Mouse (Mus musculus) hindbrain, embryonic 11.5 days (tissue): Measurements from ENCODE around the gene Zfp541. TPM values are rescaled to one million over a fixed set of nuclear protein-coding genes. Genes with fewer than 3 reads are reported as not detected.

ENCODE experiments used
- ATAC-seq: fragments of 200-750 bp; cut with Nextera tagmentation; 2 replicates; pipeline ENCODE4 v1.8.0; 2017; ENCODE audit warnings: mild to moderate bottlenecking, moderate TSS enrichment, moderate library complexity; ENCODE audit not compliant: low FRiP score
- DNase-seq: peaks from one replicate; pipeline ENCODE4 v3.0.0-alpha.2; 2015; ENCODE audit warnings: low spot score
- H3K27ac ChIP-seq: fragments of 300-500 bp; sonication (generic); 2 replicates; pipeline ENCODE4 v1.5.1; 2014; ENCODE audit warnings: mild to moderate bottlenecking, low read depth, low read length
- H3K27me3 ChIP-seq: fragments of 300-500 bp; sonication (generic); 2 replicates; pipeline ENCODE4 v1.6.1; 2014; ENCODE audit warnings: mild to moderate bottlenecking, low read length, moderate library complexity, mixed read lengths; ENCODE audit not compliant: control insufficient read depth, insufficient read depth
- H3K36me3 ChIP-seq: fragments of 300-500 bp; sonication (generic); 2 replicates; pipeline ENCODE4 v1.6.1; 2014; ENCODE audit warnings: mild to moderate bottlenecking, low read length, moderate library complexity, mixed read lengths; ENCODE audit not compliant: control insufficient read depth, insufficient read depth
- H3K4me1 ChIP-seq: fragments of 300-500 bp; sonication (generic); replicated peaks from 2 replicates; pipeline ENCODE4 v1.6.1; 2014; ENCODE audit warnings: low read length, mixed read lengths; ENCODE audit not compliant: control insufficient read depth, insufficient read depth
- H3K4me2 ChIP-seq: fragments of 300-500 bp; sonication (generic); replicated peaks from 2 replicates; pipeline ENCODE4 v1.6.1; 2014; ENCODE audit warnings: mild to moderate bottlenecking, low read depth, low read length
- H3K4me3 ChIP-seq: fragments of 300-500 bp; sonication (generic); 2 replicates; pipeline ENCODE4 v1.5.1; 2014; ENCODE audit warnings: low read depth, low read length
- H3K9ac ChIP-seq: fragments of 300-500 bp; sonication (generic); 2 replicates; pipeline ENCODE4 v1.6.1; 2014; ENCODE audit warnings: low read depth, low read length
- H3K9me3 ChIP-seq: fragments of 300-500 bp; sonication (generic); 2 replicates; pipeline ENCODE4 v1.6.1; 2016; ENCODE audit warnings: low read length; ENCODE audit not compliant: control insufficient read depth
- WGBS: fragments of 180-500 bp; shearing (Covaris S2); extraction: QIAGEN DNeasy Blood & Tissue Kit; methylation state at CpG from one replicate; pipeline ENCODE4 v1.1.7; 2014; 5-methylcytosine and 5-hydroxymethylcytosine counted together
- polyA plus RNA-seq: library from polyadenylated mRNA; unstranded; fragments of >200 nt; fragmentation: Nextera tagmentation; extraction: Ambion mirVana; gene quantifications from 2 replicates; pipeline ENCODE4 v1.2.1, GENCODE M21; 2014

The Zfp541 gene
- polyA plus RNA-seq, 1 experiment from 2014 or later, result not detected

DNA sequence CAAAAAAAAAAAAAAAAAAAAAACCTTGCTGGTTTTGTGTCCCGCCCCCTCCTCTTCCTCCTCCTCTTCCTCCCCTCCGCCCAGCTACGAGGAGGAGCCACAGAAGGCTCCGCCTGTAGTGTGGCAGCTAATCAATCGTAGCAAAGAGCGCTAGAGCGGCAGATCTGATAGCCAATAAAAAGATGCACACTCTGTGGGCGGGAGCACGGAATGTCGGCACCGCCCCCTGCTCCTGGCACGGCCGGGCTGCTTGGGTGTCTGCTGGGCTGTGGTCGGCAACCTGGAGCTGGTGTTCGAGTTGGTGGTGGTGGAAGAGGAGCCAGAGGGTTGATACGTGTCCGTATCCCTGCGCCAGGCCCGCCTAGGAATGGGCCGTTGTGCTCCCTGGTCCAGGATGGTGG, 13.4 kb upstream of the Zfp541 start:
- Histone ChIP-seq H3K4me2 (peak overlapping the region; percentile 79), H3K9me3 (no peaks in the 10 kb centered on the region), H3K27ac (peak overlapping the region; percentile 98; the same call in 1 of the 2 replicates), H3K27me3 (no peaks in the 10 kb centered on the region), H3K9ac (peak overlapping the region; percentile 79), H3K36me3 (no peaks in the 10 kb centered on the region), H3K4me1 (peaks cover 11% of the 10 kb centered on the region; the same call in 1 of the 2 replicates), H3K4me3 (peak overlapping the region; percentile 95)
- ATAC-seq, result peak; percentile 86
- peak; percentile 98 for DNase-seq
- WGBS, result 0% methylated on average over 18 of the region's 20 CpGs

DNA sequence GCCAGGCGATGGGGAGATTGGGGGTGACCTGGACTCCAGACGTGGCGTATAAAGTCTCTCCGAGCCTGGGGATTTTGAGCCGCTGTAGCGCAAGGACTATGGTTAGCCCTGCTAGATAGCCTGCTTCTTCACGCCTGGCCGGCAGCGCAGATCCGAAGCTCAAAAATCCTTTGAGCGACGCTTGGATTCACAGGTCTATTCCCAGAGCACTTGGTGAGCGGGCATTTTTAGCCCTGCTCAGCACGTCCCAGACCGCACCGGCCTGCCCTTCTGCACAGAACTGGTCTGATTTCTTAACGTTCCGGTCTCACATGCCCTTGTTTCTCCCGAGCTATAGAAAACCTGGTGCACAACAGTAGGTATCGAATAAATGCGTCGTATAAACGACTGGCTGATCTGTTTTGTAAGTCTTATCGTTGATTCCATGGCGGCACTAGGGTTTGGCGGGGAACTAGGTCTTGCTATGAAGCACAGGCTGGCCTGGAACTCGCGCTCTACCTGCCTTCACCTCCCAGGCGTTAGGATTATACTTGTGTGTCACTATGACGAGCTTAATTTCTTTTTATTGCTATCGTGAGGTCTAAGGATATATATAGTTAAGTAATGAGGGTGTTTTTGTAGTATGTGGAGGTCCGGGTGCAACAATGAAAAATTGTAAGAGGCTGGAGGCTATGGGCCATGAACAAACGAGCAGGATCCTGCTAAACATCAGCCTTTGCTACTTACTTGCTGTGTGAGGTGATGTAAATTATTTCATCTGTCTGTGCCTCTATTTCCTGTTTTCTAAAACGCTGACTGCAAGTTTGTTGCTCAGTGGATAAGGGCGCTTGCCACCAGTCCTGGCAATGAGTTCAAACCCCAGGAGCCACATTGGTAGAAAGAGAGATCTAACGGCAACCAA, 12.7 kb upstream of the Zfp541 start:
- Histone ChIP-seq H3K9me3 (no peaks in the 10 kb centered on the region), H3K9ac (peak overlapping the region; percentile 79), H3K36me3 (no peaks in the 10 kb centered on the region), H3K27me3 (no peaks in the 10 kb centered on the region), H3K4me1 (peaks cover 11% of the 10 kb centered on the region; the same call in 1 of the 2 replicates), H3K4me3 (peak overlapping the region; percentile 95), H3K4me2 (peak overlapping the region; percentile 79), H3K27ac (peak overlapping the region; percentile 70; the same call in 1 of the 2 replicates)
- WGBS, result 10% methylated on average over 36 of the region's 36 CpGs
- DNase-seq (no peak), ATAC-seq (no peak; the same call in 1 of the 2 replicates)

DNA sequence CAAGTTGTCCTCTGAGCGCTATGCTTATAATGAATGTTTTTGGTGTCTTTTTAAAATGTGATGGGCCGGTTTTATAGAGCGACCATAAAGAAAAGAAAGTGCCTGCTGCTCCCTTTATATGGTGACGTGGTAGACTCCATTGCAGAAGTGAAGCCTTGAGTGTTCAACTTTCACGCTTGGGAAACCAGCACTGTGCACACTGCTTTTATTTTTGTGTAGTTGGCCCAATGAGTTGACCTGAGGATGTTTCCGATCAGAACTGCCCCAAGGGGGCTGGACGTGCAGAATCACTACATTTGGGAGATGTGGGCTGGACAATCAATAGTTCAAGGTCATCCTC, 12.1 kb upstream of the Zfp541 start:
- Histone ChIP-seq H3K27ac (no peak overlapping the region), H3K27me3 (no peaks in the 10 kb centered on the region), H3K4me1 (peaks cover 10% of the 10 kb centered on the region; the same call in 1 of the 2 replicates), H3K4me2 (peak overlapping the region; percentile 79), H3K36me3 (no peaks in the 10 kb centered on the region), H3K9me3 (no peaks in the 10 kb centered on the region), H3K9ac (no peak overlapping the region), H3K4me3 (peak overlapping the region; percentile 95)
- 78% methylated on average over 7 of the region's 7 CpGs for whole genome bisulfite sequencing
- DNase-seq (no peak), ATAC-seq (no peak)

DNA sequence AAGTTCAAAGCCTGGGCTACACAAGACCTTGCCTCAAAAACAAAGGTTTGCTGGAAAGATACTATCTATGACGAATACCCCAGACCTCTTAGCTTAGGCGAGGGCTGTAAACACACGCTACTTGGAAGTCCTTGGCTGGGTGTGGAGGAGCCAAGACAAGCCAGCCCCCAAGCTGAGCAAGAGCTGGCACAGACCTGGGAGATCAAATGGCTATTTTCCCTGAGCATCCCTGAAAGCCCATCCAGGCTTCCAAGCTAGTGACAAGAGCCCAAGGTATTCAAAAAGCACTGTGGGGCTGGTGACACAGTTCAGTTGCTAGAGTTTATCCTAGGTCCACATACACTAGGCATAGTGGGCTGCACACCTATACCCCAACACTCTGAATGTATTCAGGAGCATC, 11.0 kb upstream of the Zfp541 start:
- 92% methylated on average over 3 of the region's 3 CpGs for WGBS

DNA sequence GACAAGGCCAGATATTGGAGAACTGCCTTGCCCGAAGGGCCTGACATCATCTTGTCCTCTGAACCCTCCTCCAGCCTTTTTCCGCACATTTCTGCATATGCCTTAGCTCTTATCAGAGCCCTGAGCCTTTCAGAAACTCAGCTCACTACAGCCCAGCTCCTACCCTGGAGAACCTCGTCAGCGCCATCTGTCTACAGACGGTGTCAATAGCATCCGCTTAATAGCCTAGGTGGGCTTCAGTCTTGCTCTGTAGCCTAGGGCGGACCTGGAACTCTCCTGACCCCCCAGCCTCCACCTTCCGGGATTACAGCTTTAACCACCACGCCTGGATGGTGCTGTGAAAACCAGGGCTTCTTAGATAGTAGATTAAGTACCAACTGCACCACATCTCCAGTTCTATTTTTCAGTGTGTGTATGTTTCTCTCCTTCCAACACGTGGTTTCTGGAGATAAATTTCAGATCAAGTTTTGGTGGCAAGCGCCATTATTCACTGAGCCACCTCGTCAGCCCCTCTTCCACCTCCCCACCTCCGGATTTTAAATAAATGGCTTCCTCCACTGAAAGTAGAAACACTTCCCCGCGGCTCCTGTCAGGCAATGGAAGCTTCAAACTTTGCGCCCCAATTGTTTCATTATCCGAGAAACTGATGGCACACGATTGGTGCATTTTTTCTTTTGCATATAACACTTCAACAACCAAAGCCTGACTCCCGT, 9.6 kb upstream of the Zfp541 start:
- Histone ChIP-seq H3K4me3 (peak overlapping the region; percentile 33), H3K4me2 (peak overlapping the region; percentile 60), H3K9ac (peak overlapping the region; percentile 32), H3K4me1 (no peaks in the 10 kb centered on the region; the same call in 1 of the 2 replicates), H3K9me3 (no peaks in the 10 kb centered on the region), H3K27ac (peak overlapping the region; percentile 68; the same call in 1 of the 2 replicates), H3K36me3 (no peaks in the 10 kb centered on the region), H3K27me3 (no peaks in the 10 kb centered on the region)
- WGBS, result 8% methylated on average over 19 of the region's 19 CpGs
- DNase-seq, result peak; percentile 83
- ATAC-seq, result no peak

More for the DNA sequence above, 11.0 kb upstream of the Zfp541 start:
- no peak overlapping the region for H3K27ac ChIP-seq
- H3K9me3 ChIP-seq, result no peaks in the 10 kb centered on the region
- ATAC-seq (no peak), DNase-seq (no peak)
- H3K4me3 ChIP-seq, result 0 out of 2 replicates have a peak overlapping the region, but pooled peaks have one; percentile 2
- H3K27me3 ChIP-seq, result no peaks in the 10 kb centered on the region
- H3K36me3 ChIP-seq, result no peaks in the 10 kb centered on the region
- H3K4me1 ChIP-seq, result no peaks in the 10 kb centered on the region; the same call in 1 of the 2 replicates
- no peak overlapping the region for H3K4me2 ChIP-seq
- no peak overlapping the region for H3K9ac ChIP-seq

DNA sequence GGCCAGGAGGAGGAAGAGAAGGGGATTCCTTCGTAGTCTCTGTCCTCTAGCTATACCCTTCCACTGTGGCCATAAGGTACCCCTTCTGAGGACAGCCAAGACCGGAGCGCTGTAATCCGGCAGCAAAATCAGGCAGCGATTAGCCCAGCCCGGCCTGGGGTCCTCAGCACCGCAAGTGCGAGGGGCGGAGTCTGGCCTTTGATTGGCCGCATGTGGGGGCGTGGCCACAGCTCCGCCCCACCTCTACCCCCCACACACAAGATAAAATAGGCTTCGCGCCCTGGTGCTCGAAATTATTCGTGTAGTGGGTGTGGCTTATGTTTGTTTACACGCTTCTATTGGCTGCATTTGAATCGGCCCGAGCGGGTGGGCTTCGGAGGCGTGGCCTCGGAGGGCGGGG, 8.9 kb upstream of the Zfp541 start:
- DNase-seq (peak; percentile 98), ATAC-seq (peak; percentile 90)
- peak overlapping the region; percentile 33 for H3K4me3 ChIP-seq
- H3K9me3 ChIP-seq, result no peaks in the 10 kb centered on the region
- under 1% methylated on average over 24 of the region's 24 CpGs for WGBS
- H3K27ac ChIP-seq, result peak overlapping the region; percentile 68; the same call in 1 of the 2 replicates
- H3K4me2 ChIP-seq, result peak overlapping the region; percentile 60
- H3K9ac ChIP-seq, result peak overlapping the region; percentile 32
- H3K27me3 ChIP-seq, result no peaks in the 10 kb centered on the region
- no peaks in the 10 kb centered on the region; the same call in 1 of the 2 replicates for H3K4me1 ChIP-seq
- H3K36me3 ChIP-seq, result no peaks in the 10 kb centered on the region

DNA sequence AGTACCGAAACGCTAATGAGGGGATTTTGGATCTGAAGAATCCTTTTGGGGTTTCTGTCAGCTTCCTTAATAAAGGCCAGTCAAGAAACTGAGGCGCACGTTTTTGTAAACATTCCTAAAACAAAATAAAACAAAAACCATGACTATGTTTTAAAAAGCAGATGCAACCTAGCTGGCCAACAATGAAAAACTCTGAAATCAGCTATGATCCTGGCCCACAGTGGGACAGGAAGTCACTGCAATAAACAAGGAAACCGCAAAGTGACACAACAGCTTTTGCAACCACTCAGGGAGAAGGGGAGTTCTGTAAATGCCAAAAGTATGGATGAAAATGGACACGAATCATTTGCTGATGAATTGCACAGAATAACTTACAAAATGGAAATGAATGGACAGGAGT, 8.5 kb upstream of the Zfp541 start:
- Histone ChIP-seq H3K4me3 (peak overlapping the region; percentile 33; the same call in 1 of the 2 replicates), H3K36me3 (no peaks in the 10 kb centered on the region), H3K4me2 (peak overlapping the region; percentile 60), H3K9ac (no peak overlapping the region), H3K27me3 (no peaks in the 10 kb centered on the region), H3K27ac (no peak overlapping the region), H3K9me3 (no peaks in the 10 kb centered on the region), H3K4me1 (no peaks in the 10 kb centered on the region; the same call in 1 of the 2 replicates)
- DNase-seq (no peak), ATAC-seq (no peak)
- WGBS, result 15% methylated on average over 6 of the region's 6 CpGs

DNA sequence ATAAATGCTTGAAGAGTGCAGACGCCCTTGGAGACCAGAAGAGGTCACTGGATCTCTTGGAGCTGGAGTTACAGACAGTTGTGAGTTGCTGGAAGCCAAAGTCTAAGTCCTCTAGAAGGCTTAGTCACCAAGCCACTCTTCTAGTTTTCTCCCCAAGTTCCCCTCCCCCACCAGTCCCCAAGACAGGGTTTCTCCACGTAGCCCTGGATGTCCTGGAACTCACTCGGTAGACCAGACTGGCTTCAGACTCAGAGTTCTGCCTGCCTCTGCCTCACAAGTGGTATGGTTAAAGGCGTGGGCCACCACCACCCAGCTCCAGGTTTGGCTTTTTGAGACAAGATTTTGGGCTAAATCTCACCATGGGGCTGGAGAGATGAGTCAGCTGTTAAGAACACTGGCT, 6.6 kb upstream of the Zfp541 start:
- Histone ChIP-seq H3K4me1 (no peaks in the 10 kb centered on the region), H3K9me3 (no peaks in the 10 kb centered on the region), H3K4me2 (no peak overlapping the region), H3K9ac (no peak overlapping the region), H3K27ac (no peak overlapping the region), H3K27me3 (no peaks in the 10 kb centered on the region), H3K36me3 (no peaks in the 10 kb centered on the region), H3K4me3 (no peak overlapping the region)
- WGBS, result 58% methylated on average over 4 of the region's 4 CpGs
- DNase-seq (no peak), ATAC-seq (no peak)
